Mouse (Mus musculus) thymus, adult 2 months (tissue): ENCODE data around the gene Lyzl6. TPM values are rescaled to one million over a fixed set of nuclear protein-coding genes. Genes with fewer than 3 reads are reported as not detected.
A peak's percentile ranks its signal among the peaks of the same experiment; 100 is the strongest.

Experiments
- DNase-seq: peaks from one replicate; pipeline ENCODE4 v3.0.0; 2021
- H3K27ac ChIP-seq: fragments of 200-500 bp; 2 replicates; pipeline ENCODE4 v1.5.1; 2012; ENCODE audit warnings: low read length, control low read depth; ENCODE audit not compliant: control insufficient read depth, insufficient read depth
- H3K27me3 ChIP-seq: fragments of 200-500 bp; 2 replicates; pipeline ENCODE4 v1.6.1; 2012; ENCODE audit warnings: mild to moderate bottlenecking, low read length, moderate library complexity, mixed read lengths; ENCODE audit not compliant: control insufficient read depth, insufficient read depth
- H3K36me3 ChIP-seq: fragments of 200-500 bp; 2 replicates; pipeline ENCODE4 v1.6.1; 2012; ENCODE audit warnings: mild to moderate bottlenecking, low read length, moderate library complexity; ENCODE audit not compliant: control insufficient read depth, insufficient read depth
- H3K4me1 ChIP-seq: fragments of 200-500 bp; replicated peaks from 2 replicates; pipeline ENCODE4 v1.6.1; 2012; ENCODE audit warnings: low read length; ENCODE audit not compliant: control insufficient read depth, insufficient read depth
- H3K4me3 ChIP-seq: fragments of 200-500 bp; 2 replicates; pipeline ENCODE4 v1.5.1; 2012; ENCODE audit warnings: mild to moderate bottlenecking, low read length, control low read depth, moderate library complexity; ENCODE audit not compliant: control insufficient read depth, insufficient read depth
- CTCF ChIP-seq: fragments of 200-500 bp; IDR thresholded peaks from 2 replicates; pipeline ENCODE4 v1.5.1; 2012; ENCODE audit warnings: mild to moderate bottlenecking, control low read depth, low read length, moderate library complexity, borderline replicate concordance; ENCODE audit not compliant: control insufficient read depth, poor library complexity, insufficient read depth; ENCODE audit errors: extremely low read depth
- POLR2A ChIP-seq: fragments of 200-500 bp; IDR thresholded peaks from 2 replicates; pipeline ENCODE4 v1.6.1; 2012; ENCODE audit warnings: mild to moderate bottlenecking, low read length, control low read depth, moderate library complexity; ENCODE audit not compliant: control insufficient read depth, poor library complexity, insufficient read depth; ENCODE audit errors: extremely low read depth
- WGBS: fragments of 180-500 bp; shearing (Covaris S2); methylation state at CpG from one replicate; pipeline ENCODE4 v1.1.7; 2018; 5-methylcytosine and 5-hydroxymethylcytosine counted together
- polyA plus RNA-seq: library from polyadenylated mRNA; depleted of rRNA; stranded (reverse); fragments of >200 nt; gene quantifications from 2 replicates; pipeline ENCODE4 v1.2.3, GENCODE M21; 2012

The Lyzl6 gene
- polyA plus RNA-seq, 1 experiment, result not detected

GRCm38 (mm10) chr11:103656520-103656919 lies 17.8 kb upstream of the Lyzl6 start:
- no peaks in the 10 kb centered on the region for H3K4me1 ChIP-seq
- H3K4me3 ChIP-seq, result no peak overlapping the region
- H3K27me3 ChIP-seq, result no peaks in the 10 kb centered on the region
- no peak for TF ChIP-seq CTCF
- TF ChIP-seq POLR2A, result no peak
- H3K36me3 ChIP-seq, result no peaks in the 10 kb centered on the region
- 15% methylated on average over 3 of the region's 3 CpGs for WGBS
- peak; percentile 28 for DNase-seq
- no peak overlapping the region for H3K27ac ChIP-seq

- Histone ChIP-seq H3K4me1 (no peaks in the 10 kb centered on the region), H3K36me3 (no peaks in the 10 kb centered on the region), H3K4me3 (no peak overlapping the region), H3K27ac (no peak overlapping the region), H3K27me3 (peaks cover 6% of the 10 kb centered on the region; the same call in 1 of the 2 replicates)
- WGBS, result 78% methylated on average over 10 of the region's 10 CpGs
- TF ChIP-seq CTCF (no peak), POLR2A (no peak)
- no peak for DNase-seq
Measured at GRCm38 (mm10) chr11:103653359-103653965, 14.8 kb upstream of the Lyzl6 start.

DNA sequence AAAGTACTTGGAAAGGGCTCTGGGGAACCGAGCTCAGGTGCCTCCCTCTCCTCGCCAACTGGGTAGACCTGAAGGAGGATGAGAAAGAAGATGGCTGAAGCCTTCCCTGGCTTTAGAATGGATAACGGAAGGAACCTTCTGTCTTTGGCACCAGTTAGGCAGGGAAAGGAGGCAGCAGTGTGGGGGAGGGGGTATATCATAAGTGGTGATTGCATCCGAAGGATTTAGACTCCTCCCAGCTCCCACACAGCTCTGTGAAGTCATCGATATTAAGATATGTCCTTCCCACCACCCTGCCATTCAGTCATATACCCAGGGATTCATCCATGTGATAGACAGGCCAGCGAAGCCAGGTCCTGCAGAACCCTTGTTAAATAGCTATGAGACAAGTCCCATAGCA lies 12.7 kb upstream of the Lyzl6 start:
- Histone ChIP-seq H3K4me1 (no peaks in the 10 kb centered on the region), H3K36me3 (no peaks in the 10 kb centered on the region), H3K27me3 (peaks cover 6% of the 10 kb centered on the region; the same call in 1 of the 2 replicates), H3K4me3 (no peak overlapping the region), H3K27ac (no peak overlapping the region)
- no peak for TF ChIP-seq POLR2A
- TF ChIP-seq CTCF, result no peak
- DNase-seq, result no peak
- WGBS, result 82% methylated on average over 6 of the region's 6 CpGs

- Histone ChIP-seq H3K27ac (no peak overlapping the region), H3K36me3 (no peaks in the 10 kb centered on the region), H3K27me3 (peaks cover 6% of the 10 kb centered on the region; the same call in 1 of the 2 replicates), H3K4me1 (no peaks in the 10 kb centered on the region), H3K4me3 (no peak overlapping the region)
- no peak for DNase-seq
- TF ChIP-seq CTCF (no peak), POLR2A (no peak)
- 5% methylated on average over 37 of the region's 37 CpGs for WGBS
Measured at GRCm38 (mm10) chr11:103649983-103650493, 11.3 kb upstream of the Lyzl6 start.

DNA sequence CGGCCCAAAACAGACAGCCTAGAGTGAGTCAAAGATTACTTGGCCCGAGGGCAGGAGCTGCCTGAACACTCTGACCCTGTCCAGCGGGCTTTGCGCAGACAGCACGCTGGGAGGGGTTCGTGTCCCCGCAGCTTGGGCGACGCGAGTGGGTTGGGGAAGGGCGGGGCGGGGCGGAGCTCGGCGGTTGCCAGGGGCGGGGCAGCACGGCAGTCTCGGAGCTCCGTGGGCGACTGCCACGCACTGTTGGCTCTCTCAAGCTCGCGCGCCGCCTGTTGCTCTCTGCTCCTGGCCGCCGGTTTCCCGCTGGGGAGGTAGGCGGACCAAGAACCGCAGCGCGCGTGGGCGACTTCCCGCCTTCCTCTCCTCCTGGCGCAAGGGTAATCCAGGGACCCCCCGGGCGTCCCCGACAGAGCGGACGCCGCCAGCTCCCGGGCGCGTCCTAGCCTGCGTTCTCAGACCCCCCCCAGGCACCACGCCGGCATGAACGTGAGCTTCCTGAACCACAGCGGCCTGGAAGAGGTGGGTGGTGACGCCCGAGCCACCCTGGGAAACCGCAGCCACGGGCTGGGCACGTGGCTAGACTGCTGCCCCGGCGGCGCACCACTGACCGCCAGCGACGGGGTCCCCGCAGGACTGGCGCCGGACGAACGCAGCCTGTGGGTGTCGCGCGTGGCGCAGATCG lies 10.8 kb upstream of the Lyzl6 start, which contains the start of gene Rprml:
Gene Rprml (plus strand): TSS at position 270 of the 682 bp plus-strand sequence.
- Histone ChIP-seq H3K27ac (no peak within 1 kb of the TSS), H3K4me3 (no peak within 1 kb of the TSS), H3K27me3 (peaks cover 6% of the 10 kb centered on the region; the same call in 1 of the 2 replicates), H3K4me1 (no peaks in the 10 kb centered on the region), H3K36me3 (no peaks in the 10 kb centered on the region)
- DNase-seq, result no peak
- TF ChIP-seq CTCF, result no peak
- no peak for TF ChIP-seq POLR2A
- 2% methylated on average over 71 of the region's 71 CpGs for WGBS

DNA sequence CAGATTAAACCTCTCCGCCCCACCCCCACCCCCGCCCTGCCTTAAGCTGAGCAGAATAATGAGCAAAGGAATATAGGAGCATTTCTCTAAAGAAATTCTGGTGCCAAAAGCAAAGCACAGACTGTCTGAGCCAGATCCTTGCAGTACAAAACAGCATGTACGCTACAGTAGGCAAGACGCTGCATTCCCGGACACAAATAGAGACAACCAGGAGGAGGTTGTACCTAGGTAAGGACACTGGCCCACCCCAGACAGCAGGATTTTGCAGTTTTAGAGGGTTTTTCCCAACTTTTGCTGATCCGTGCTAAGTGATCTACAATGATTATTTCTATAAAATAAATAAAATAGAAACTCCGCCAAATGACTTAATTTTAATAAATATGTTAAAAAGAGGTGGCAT lies 10.0 kb upstream of the Lyzl6 start:
- TF ChIP-seq POLR2A (no peak), CTCF (no peak)
- DNase-seq, result no peak
- Histone ChIP-seq H3K27me3 (peaks cover 6% of the 10 kb centered on the region; the same call in 1 of the 2 replicates), H3K4me1 (no peaks in the 10 kb centered on the region), H3K27ac (no peak overlapping the region), H3K36me3 (no peaks in the 10 kb centered on the region), H3K4me3 (no peak overlapping the region)
- 40% methylated on average over 7 of the region's 7 CpGs for WGBS
